Mouse (Mus musculus) erythroblast, embryonic 14.5 days (primary cell): ENCODE measurements around the gene A830031A19Rik. TPM values are rescaled to one million over a fixed set of nuclear protein-coding genes. Genes with fewer than 3 reads are reported as not detected.
A peak's percentile ranks its signal among the peaks of the same experiment; 100 is the strongest.

Experiments
- H3K27me3 ChIP-seq: 2 replicates; pipeline ENCODE4 v1.6.1; 2012; ENCODE audit warnings: inconsistent platforms; ENCODE audit not compliant: control insufficient read depth
- H3K36me3 ChIP-seq: 2 replicates; pipeline ENCODE4 v1.6.1; 2012; ENCODE audit warnings: mild to moderate bottlenecking, inconsistent platforms; ENCODE audit not compliant: control insufficient read depth
- H3K4me1 ChIP-seq: 2 replicates; pipeline ENCODE4 v1.6.1; 2012; ENCODE audit warnings: inconsistent platforms; ENCODE audit not compliant: control insufficient read depth
- H3K4me3 ChIP-seq: replicated peaks from 2 replicates; pipeline ENCODE3; 2012; ENCODE audit warnings: moderate library complexity, mild to moderate bottlenecking, inconsistent platforms
- H3K9me3 ChIP-seq: 2 replicates; pipeline ENCODE4 v1.6.1; 2012; ENCODE audit warnings: low read length, inconsistent platforms, mixed read lengths; ENCODE audit not compliant: control insufficient read depth
- GATA1 ChIP-seq: IDR thresholded peaks from 2 replicates; pipeline ENCODE4 v1.6.1; 2012; ENCODE audit warnings: low read length, inconsistent platforms, mixed read lengths
- TAL1 ChIP-seq: IDR thresholded peaks from 3 replicates; pipeline ENCODE4 v1.6.1; 2012; ENCODE audit warnings: low read length, inconsistent platforms, mixed read lengths
- polyA plus RNA-seq: library from polyadenylated mRNA; stranded (reverse); fragments of >175 nt; gene quantifications from 2 replicates; pipeline ENCODE4 v1.2.3, GENCODE M21; 2012

A830031A19Rik gene
- polyA plus RNA-seq: not detected in 2 replicates

DNA sequence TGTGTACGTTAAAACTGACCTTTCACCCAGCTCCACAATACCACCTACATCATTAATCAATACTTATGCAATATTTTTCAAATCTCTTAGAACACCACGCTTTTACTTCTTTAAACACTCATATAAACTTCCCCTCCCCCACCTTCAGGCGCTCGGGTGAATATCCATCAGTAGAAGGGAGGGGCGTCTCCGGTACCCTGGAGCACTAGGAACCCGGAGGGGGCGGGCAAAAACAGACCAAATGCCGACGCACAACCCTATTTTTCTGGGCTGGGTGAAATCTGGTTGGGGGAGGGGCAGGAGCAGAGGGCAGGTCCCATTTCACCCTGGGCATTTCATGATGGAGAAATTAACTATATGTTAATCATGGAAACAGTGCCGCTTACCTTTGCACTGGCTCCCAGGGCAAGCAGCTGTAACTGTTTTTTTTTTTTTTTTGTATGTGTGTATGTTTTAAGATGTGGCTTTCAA is at the start of gene A830031A19Rik:
Gene A830031A19Rik, minus strand, starts transcription at position 421 of the 471 bp plus-strand sequence.
- Histone ChIP-seq H3K4me1 (peaks cover 48% of the 10 kb centered on the region), H3K36me3 (no peaks in the 10 kb centered on the region), H3K9me3 (no peaks in the 10 kb centered on the region), H3K4me3 (peak within 1 kb of the TSS; percentile 92), H3K27me3 (peaks cover 80% of the 10 kb centered on the region)
- TF ChIP-seq GATA1: no peak
- no peak for TF ChIP-seq TAL1

- H3K4me1 ChIP-seq: peaks cover 96% of the 10 kb centered on the region
- no peaks in the 10 kb centered on the region for H3K27me3 ChIP-seq
- no peak overlapping the region for H3K4me3 ChIP-seq
- no peaks in the 10 kb centered on the region for H3K9me3 ChIP-seq
- TF ChIP-seq GATA1 (no peak), TAL1 (no peak)
- peaks cover 91% of the 10 kb centered on the region for H3K36me3 ChIP-seq
These were observed 49.1 kb upstream of the A830031A19Rik start for GRCm38 (mm10) chr11:24123991-24124390.

- H3K27me3 ChIP-seq: no peaks in the 10 kb centered on the region
- H3K36me3 ChIP-seq: peaks cover 95% of the 10 kb centered on the region
These were observed 48.0 kb upstream of the A830031A19Rik start for GRCm38 (mm10) chr11:24122899-24123298.

GRCm38 (mm10) chr11:24121136-24121535 is 46.3 kb upstream of the A830031A19Rik start:
- no peak for TF ChIP-seq GATA1
- no peak for TF ChIP-seq TAL1
- Histone ChIP-seq H3K9me3 (no peaks in the 10 kb centered on the region), H3K4me3 (no peak overlapping the region), H3K27me3 (no peaks in the 10 kb centered on the region), H3K4me1 (peaks cover 90% of the 10 kb centered on the region), H3K36me3 (peaks cover 93% of the 10 kb centered on the region)

More at GRCm38 (mm10) chr11:24122899-24123298, 48.0 kb upstream of the A830031A19Rik start:
- TF ChIP-seq TAL1 (no peak), GATA1 (no peak)
- Histone ChIP-seq H3K4me3 (no peak overlapping the region), H3K4me1 (peaks cover 92% of the 10 kb centered on the region), H3K9me3 (no peaks in the 10 kb centered on the region)

- no peak for TF ChIP-seq GATA1
- no peak for TF ChIP-seq TAL1
- Histone ChIP-seq H3K36me3 (peaks cover 97% of the 10 kb centered on the region), H3K4me3 (no peak overlapping the region), H3K9me3 (no peaks in the 10 kb centered on the region), H3K27me3 (no peaks in the 10 kb centered on the region), H3K4me1 (peaks cover 86% of the 10 kb centered on the region)
These were observed 41.9 kb upstream of the A830031A19Rik start for GRCm38 (mm10) chr11:24116582-24117318.

- TF ChIP-seq TAL1: no peak
- no peak for TF ChIP-seq GATA1
- Histone ChIP-seq H3K36me3 (peaks cover 97% of the 10 kb centered on the region), H3K4me3 (no peak overlapping the region), H3K9me3 (no peaks in the 10 kb centered on the region), H3K27me3 (no peaks in the 10 kb centered on the region), H3K4me1 (peaks cover 81% of the 10 kb centered on the region)
These were observed 41.2 kb upstream of the A830031A19Rik start for GRCm38 (mm10) chr11:24116041-24116440.

- peaks cover 79% of the 10 kb centered on the region for H3K4me1 ChIP-seq
These were observed 40.3 kb upstream of the A830031A19Rik start for GRCm38 (mm10) chr11:24115017-24115752.

GRCm38 (mm10) chr11:24111720-24112119 is 36.9 kb upstream of the A830031A19Rik start:
- TF ChIP-seq TAL1 (no peak), GATA1 (no peak)
- Histone ChIP-seq H3K4me1 (peaks cover 75% of the 10 kb centered on the region), H3K27me3 (no peaks in the 10 kb centered on the region), H3K36me3 (peaks cover 94% of the 10 kb centered on the region), H3K9me3 (no peaks in the 10 kb centered on the region), H3K4me3 (no peak overlapping the region)

More at GRCm38 (mm10) chr11:24115017-24115752, 40.3 kb upstream of the A830031A19Rik start:
- Histone ChIP-seq H3K9me3 (no peaks in the 10 kb centered on the region), H3K36me3 (peaks cover 98% of the 10 kb centered on the region), H3K27me3 (no peaks in the 10 kb centered on the region), H3K4me3 (no peak overlapping the region)
- TF ChIP-seq TAL1: no peak
- TF ChIP-seq GATA1: no peak

GRCm38 (mm10) chr11:24110113-24110512 is 35.3 kb upstream of the A830031A19Rik start:
- H3K27me3 ChIP-seq: no peaks in the 10 kb centered on the region
- H3K9me3 ChIP-seq: no peaks in the 10 kb centered on the region
- no peak overlapping the region for H3K4me3 ChIP-seq
- H3K36me3 ChIP-seq: peaks cover 93% of the 10 kb centered on the region
- peaks cover 67% of the 10 kb centered on the region for H3K4me1 ChIP-seq
- TF ChIP-seq TAL1 (no peak), GATA1 (no peak)
